Mouse (Mus musculus) heart, embryonic 16.5 days (tissue): ENCODE data around the gene Gm49395. TPM values are rescaled to one million over a fixed set of nuclear protein-coding genes. Genes with fewer than 3 reads are reported as not detected.
A peak's percentile ranks its signal among the peaks of the same experiment; 100 is the strongest.

Experiments used
- ATAC-seq: fragments of 200-750 bp; cut with Nextera tagmentation; replicated peaks from 2 replicates; pipeline ENCODE4 v1.8.0; 2017; ENCODE audit warnings: moderate number of reproducible peaks; ENCODE audit not compliant: insufficient read depth, low FRiP score; ENCODE audit errors: extremely low read depth
- H3K27ac ChIP-seq: fragments of 300-500 bp; sonication (generic); 2 replicates; pipeline ENCODE4 v1.5.1; 2014; ENCODE audit warnings: mild to moderate bottlenecking, low read length, control low read depth, moderate library complexity
- H3K27me3 ChIP-seq: fragments of 300-500 bp; sonication (generic); 2 replicates; pipeline ENCODE4 v1.6.1; 2014; ENCODE audit warnings: low read length, mixed read lengths; ENCODE audit not compliant: control insufficient read depth, insufficient read depth
- H3K36me3 ChIP-seq: fragments of 300-500 bp; sonication (generic); 2 replicates; pipeline ENCODE4 v1.6.1; 2014; ENCODE audit not compliant: control insufficient read depth, insufficient read depth
- H3K4me1 ChIP-seq: fragments of 300-500 bp; sonication (generic); 2 replicates; pipeline ENCODE4 v1.6.1; 2014; ENCODE audit warnings: low read length, mixed read lengths; ENCODE audit not compliant: control insufficient read depth, insufficient read depth
- H3K4me2 ChIP-seq: fragments of 300-500 bp; sonication (generic); 2 replicates; pipeline ENCODE4 v1.6.1; 2014; ENCODE audit warnings: low read depth, mild to moderate bottlenecking, control low read depth, low read length
- H3K4me3 ChIP-seq: fragments of 300-500 bp; sonication (generic); 2 replicates; pipeline ENCODE4 v1.5.1; 2014; ENCODE audit warnings: mild to moderate bottlenecking, control low read depth, low read length
- H3K9ac ChIP-seq: fragments of 300-500 bp; sonication (generic); 2 replicates; pipeline ENCODE4 v1.6.1; 2014; ENCODE audit warnings: low read length, control low read depth
- H3K9me3 ChIP-seq: fragments of 300-500 bp; sonication (generic); replicated peaks from 2 replicates; pipeline ENCODE4 v1.6.1; 2016; ENCODE audit warnings: low read length; ENCODE audit not compliant: control insufficient read depth
- WGBS: fragments of 180-500 bp; shearing (Covaris S2); extraction: QIAGEN DNeasy Blood & Tissue Kit; methylation state at CpG from one replicate; pipeline ENCODE4 v1.1.7; 2014; 5-methylcytosine and 5-hydroxymethylcytosine counted together
- polyA plus RNA-seq: library from polyadenylated mRNA; unstranded; fragments of >200 nt; fragmentation: Nextera tagmentation; extraction: Ambion mirVana; gene quantifications from 2 replicates; pipeline ENCODE4 v1.2.1, GENCODE M21; 2015

Gene Gm49395
- 7.6 and 8.4 TPM in 2 replicates for polyA plus RNA-seq

DNA sequence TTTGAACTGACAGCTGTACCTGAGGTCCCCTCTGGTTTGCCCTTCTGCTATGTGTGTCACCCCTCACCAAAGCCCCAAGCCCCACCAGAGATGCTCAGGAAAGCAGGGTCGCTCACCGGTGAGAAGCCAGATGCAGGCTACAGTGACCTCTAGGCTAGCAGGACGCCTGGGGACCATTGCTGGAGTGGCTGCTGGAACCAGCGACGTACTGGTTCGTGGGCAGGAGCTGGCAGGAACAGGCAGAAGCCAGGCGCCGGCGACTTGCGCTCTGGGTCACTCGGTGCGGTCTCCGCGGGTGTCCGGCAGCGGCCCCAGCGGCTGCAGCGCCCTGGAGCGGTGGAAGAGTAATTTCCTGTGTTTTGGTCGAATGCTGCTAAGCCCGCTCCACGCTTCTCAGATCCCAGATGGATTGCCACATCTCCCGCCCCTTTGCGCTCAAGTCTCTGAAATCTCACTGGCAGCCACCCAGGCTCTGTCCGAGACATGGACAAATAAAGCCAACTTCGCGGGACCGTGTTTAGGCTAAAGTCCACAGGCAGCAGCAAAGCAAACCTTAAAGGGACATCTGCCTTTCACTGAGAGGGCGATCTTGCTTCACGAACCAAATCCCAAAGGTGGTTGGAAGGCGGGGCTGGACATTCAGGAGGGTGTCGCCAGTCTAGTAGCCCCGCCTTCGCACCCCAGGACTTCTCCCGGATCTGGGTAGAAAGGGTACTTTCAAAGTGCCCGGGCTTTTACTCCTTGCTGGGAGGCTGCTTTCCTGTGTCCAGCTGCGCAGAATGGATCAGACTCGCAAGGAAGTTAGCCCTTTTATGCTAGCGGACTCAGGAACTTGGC lies at the start of gene Gm49395, which contains the start of gene Itga1:
Gene Gm49395 (minus strand): TSS at position 567 of the 837 bp plus-strand sequence.
Gene Itga1 (minus strand): TSS at position 610 of the 837 bp plus-strand sequence.
- peaks cover 3% of the 10 kb centered on the region; the same call in 1 of the 2 replicates for H3K36me3 ChIP-seq
- peak within 1 kb of the TSS; percentile 91 for H3K27ac ChIP-seq
- peaks cover 22% of the 10 kb centered on the region for H3K4me1 ChIP-seq
- WGBS: 1% methylated on average over 39 of the region's 39 CpGs
- H3K9ac ChIP-seq: peak within 1 kb of the TSS; percentile 81
- H3K4me2 ChIP-seq: peak within 1 kb of the TSS; percentile 66
- H3K27me3 ChIP-seq: no peaks in the 10 kb centered on the region
- H3K9me3 ChIP-seq: no peaks in the 10 kb centered on the region
- peak; percentile 90 for ATAC-seq
- H3K4me3 ChIP-seq: peak within 1 kb of the TSS; percentile 67

DNA sequence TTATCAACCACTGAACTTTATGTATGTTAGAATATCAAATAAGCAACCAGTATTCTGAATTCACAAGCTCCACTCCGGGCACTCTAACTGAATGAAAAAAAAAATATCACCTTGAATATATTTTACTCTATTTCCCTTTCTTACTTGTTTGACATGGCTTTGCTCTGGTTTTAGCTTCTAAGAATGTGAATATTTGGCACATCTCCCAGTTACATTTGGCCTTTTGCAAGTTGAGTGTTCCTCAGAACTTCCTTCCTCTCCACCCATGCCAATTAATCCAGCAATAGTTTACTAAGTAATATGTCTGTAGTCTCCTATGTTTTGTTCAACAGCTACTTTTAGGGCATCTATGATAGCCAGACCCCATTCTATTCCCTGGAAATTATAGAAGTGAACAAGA lies 48.9 kb upstream of the Gm49395 start:
- H3K4me3 ChIP-seq: no peak overlapping the region
- WGBS: 68% methylated on average over 1 of the region's 1 CpGs
- H3K9ac ChIP-seq: no peak overlapping the region
- no peaks in the 10 kb centered on the region for H3K27me3 ChIP-seq
- H3K27ac ChIP-seq: no peak overlapping the region
- H3K9me3 ChIP-seq: no peaks in the 10 kb centered on the region
- H3K36me3 ChIP-seq: no peaks in the 10 kb centered on the region
- no peaks in the 10 kb centered on the region for H3K4me1 ChIP-seq
- ATAC-seq: no peak
- no peak overlapping the region for H3K4me2 ChIP-seq

DNA sequence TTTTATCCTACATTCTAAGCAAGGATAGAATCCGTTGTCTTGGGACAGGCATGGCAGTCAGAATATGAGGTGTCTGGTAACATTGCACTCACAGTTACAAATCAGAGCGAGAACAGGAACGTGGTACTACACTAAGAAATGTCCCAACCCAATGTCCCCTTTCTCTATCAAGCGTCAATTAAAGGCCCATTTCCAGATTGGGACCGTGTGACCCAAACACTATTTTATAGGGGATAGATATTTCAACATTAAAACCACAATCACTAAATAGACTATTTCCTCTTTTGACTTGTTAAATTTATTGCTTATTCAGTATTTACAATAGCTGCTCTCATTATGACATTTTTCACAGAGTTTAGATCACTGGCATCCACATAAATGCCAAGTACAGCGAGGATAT lies 48.1 kb upstream of the Gm49395 start:
- H3K36me3 ChIP-seq: no peaks in the 10 kb centered on the region
- no peaks in the 10 kb centered on the region for H3K27me3 ChIP-seq
- no peak overlapping the region for H3K4me3 ChIP-seq
- no peak overlapping the region for H3K4me2 ChIP-seq
- 86% methylated on average over 6 of the region's 6 CpGs for WGBS
- H3K9ac ChIP-seq: no peak overlapping the region
- no peak for ATAC-seq
- no peak overlapping the region for H3K27ac ChIP-seq
- no peaks in the 10 kb centered on the region for H3K9me3 ChIP-seq
- no peaks in the 10 kb centered on the region for H3K4me1 ChIP-seq

DNA sequence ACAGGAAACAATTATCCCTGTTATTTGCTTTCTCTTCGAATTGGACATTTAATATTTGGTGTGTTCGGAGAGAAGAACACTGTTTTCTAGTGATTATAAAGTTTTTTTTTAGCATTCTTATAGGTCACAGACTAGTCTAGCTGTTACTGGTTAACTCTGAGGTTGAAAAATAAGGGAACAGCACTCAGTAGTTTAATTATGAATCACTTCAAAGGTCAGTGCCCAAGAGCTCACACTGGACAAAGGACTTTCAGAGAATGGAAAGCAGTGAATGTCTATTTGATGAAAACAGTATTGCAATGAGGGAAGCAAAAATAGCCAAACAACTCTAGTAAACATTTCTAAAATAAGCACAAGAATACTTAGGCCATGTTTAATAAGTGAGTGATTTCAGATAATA lies 41.9 kb upstream of the Gm49395 start:
- H3K27ac ChIP-seq: no peak overlapping the region
- WGBS: 91% methylated on average over 2 of the region's 2 CpGs
- H3K4me3 ChIP-seq: no peak overlapping the region
- H3K36me3 ChIP-seq: no peaks in the 10 kb centered on the region
- H3K9me3 ChIP-seq: no peaks in the 10 kb centered on the region
- no peak overlapping the region for H3K4me2 ChIP-seq
- 0 out of 2 replicates have a peak, but pooled peaks cover 2% of the 10 kb centered on the region for H3K4me1 ChIP-seq
- ATAC-seq: no peak
- H3K9ac ChIP-seq: no peak overlapping the region
- H3K27me3 ChIP-seq: no peaks in the 10 kb centered on the region

DNA sequence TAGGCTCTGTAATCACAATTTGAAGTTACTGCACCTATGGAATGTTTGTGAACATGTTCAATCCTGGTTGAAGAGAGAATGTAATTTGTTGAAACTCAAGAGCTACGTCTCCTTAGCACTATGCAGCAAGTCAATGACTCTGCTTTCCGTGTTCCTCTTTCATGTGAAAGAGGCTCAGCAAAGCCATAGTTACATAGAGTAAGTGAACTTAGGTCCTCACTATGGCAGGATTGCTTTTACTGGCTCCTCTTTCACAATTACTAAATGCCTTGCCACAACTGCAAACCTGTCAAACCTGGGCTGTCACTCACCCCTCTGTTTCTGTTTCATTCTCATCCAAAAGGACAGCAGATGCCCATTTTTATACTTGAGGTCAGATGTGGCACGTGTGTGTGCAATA lies 40.3 kb upstream of the Gm49395 start:
- no peak overlapping the region for H3K27ac ChIP-seq
- H3K27me3 ChIP-seq: no peaks in the 10 kb centered on the region
- no peak overlapping the region for H3K4me3 ChIP-seq
- no peak overlapping the region for H3K9ac ChIP-seq
- H3K9me3 ChIP-seq: no peaks in the 10 kb centered on the region
- 0 out of 2 replicates have a peak, but pooled peaks cover 2% of the 10 kb centered on the region for H3K4me1 ChIP-seq
- 74% methylated on average over 3 of the region's 3 CpGs for WGBS
- no peaks in the 10 kb centered on the region for H3K36me3 ChIP-seq
- H3K4me2 ChIP-seq: no peak overlapping the region
- no peak for ATAC-seq

DNA sequence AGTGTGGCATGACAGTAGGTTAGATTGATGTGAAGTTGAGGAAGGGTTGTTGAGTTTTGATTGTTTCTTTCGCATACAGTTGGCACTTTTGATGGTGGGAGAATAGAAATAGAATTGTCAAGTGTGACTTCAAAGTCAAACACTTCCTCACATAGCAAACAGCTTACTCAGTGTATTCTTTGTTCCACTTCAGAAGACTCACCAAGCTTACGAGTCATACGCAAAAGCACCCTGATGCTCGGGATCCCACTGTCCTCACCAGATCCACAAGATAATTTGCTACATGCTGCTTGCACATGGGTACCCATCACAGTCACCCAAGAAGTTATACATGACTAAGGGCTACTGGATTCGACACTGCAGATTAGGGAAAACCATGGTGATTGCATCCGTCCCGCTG lies 36.8 kb upstream of the Gm49395 start:
- H3K27ac ChIP-seq: no peak overlapping the region
- no peak overlapping the region for H3K4me2 ChIP-seq
- H3K4me1 ChIP-seq: no peaks in the 10 kb centered on the region
- 82% methylated on average over 7 of the region's 7 CpGs for WGBS
- no peak overlapping the region for H3K9ac ChIP-seq
- no peak overlapping the region for H3K4me3 ChIP-seq
- H3K27me3 ChIP-seq: no peaks in the 10 kb centered on the region
- H3K9me3 ChIP-seq: no peaks in the 10 kb centered on the region
- no peaks in the 10 kb centered on the region for H3K36me3 ChIP-seq
- no peak for ATAC-seq

DNA sequence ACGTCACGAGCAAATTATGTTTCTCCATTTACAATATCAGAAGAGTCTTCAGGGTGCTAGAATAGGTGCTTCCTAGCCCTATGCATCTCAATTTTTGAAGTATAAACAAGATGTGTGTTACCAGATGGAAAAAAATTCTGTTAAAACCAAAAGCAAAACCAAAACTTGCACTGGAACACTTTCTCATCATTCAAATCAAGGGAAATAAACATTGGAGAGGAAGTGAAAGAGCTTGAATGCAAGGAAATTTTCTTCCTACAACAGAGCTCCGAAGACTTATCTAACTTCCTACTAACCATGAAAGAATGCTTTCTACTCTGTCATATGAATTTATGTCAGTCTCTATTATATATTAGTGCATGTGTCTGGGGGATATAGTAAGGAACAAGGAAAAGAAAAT lies 35.0 kb upstream of the Gm49395 start:
- Histone ChIP-seq H3K27me3 (no peaks in the 10 kb centered on the region), H3K9me3 (no peaks in the 10 kb centered on the region), H3K27ac (no peak overlapping the region), H3K4me3 (no peak overlapping the region), H3K36me3 (no peaks in the 10 kb centered on the region), H3K4me2 (no peak overlapping the region), H3K4me1 (peaks cover 4% of the 10 kb centered on the region), H3K9ac (no peak overlapping the region)
- WGBS: 75% methylated on average over 3 of the region's 3 CpGs
- no peak for ATAC-seq

DNA sequence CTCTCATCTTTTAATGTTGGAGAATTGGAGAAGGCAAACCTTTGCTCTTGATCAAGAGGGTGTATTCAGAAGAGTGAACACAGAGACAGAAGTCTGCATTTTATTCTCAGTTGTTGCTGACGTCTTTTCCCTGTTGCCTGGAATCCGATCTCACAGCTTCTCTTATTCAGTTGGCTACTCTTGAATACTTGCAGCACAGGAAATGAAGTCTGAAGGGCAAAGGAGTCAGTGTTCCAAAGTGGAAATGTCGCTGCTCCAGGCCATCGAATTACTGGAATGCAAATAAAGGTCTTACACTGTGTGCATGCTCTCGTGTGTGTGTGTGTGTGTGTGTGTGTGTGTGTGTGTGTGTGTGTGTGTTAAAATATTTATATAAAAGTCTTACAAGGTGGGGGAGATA lies 30.7 kb upstream of the Gm49395 start:
- WGBS: 6% methylated on average over 5 of the region's 5 CpGs
- Histone ChIP-seq H3K9ac (no peak overlapping the region), H3K36me3 (no peaks in the 10 kb centered on the region), H3K4me1 (peaks cover 4% of the 10 kb centered on the region), H3K4me3 (no peak overlapping the region), H3K4me2 (peak overlapping the region; percentile 37), H3K27me3 (no peaks in the 10 kb centered on the region), H3K9me3 (no peaks in the 10 kb centered on the region), H3K27ac (peak overlapping the region; percentile 51)
- ATAC-seq: 0 out of 2 replicates have a peak, but pooled peaks have one; percentile 41

DNA sequence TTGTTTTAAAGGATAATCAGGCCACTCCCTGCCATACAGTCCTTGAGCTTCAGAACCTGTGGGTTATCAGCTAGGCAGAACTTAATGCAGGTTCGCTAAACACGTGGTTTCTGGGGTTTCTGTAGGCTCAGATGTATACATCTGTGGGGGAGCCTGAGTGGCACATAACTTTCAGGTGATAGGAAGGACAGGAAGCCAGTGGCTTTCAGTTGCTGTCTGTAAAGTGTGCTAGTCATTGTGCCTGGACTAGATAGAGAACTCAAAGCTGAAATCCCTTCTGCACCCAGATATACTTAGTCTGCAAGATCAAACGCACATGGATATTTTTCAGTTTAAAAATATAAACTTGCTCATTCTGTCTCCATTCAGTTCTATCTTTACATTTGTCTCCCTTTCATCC lies 29.7 kb upstream of the Gm49395 start:
- Histone ChIP-seq H3K4me1 (peaks cover 4% of the 10 kb centered on the region), H3K9ac (no peak overlapping the region), H3K36me3 (no peaks in the 10 kb centered on the region), H3K4me3 (no peak overlapping the region), H3K4me2 (no peak overlapping the region), H3K27me3 (no peaks in the 10 kb centered on the region), H3K27ac (no peak overlapping the region), H3K9me3 (no peaks in the 10 kb centered on the region)
- 0 out of 2 replicates have a peak, but pooled peaks have one; percentile 32 for ATAC-seq
- WGBS: 53% methylated on average over 3 of the region's 3 CpGs
